Mouse (Mus musculus): ENCODE measurements around the gene Hao1. TPM values are rescaled to one million over a fixed set of nuclear protein-coding genes. Genes with fewer than 3 reads are reported as not detected.

The Hao1 gene
- polyA plus RNA-seq (2014; fragmentation: Illumina TruSeq; extraction: RNeasy Lipid Tissue Mini Kit (QIAGEN cat#74804); ENCODE audit: low read depth, low replicate concordance): not detected

DNA sequence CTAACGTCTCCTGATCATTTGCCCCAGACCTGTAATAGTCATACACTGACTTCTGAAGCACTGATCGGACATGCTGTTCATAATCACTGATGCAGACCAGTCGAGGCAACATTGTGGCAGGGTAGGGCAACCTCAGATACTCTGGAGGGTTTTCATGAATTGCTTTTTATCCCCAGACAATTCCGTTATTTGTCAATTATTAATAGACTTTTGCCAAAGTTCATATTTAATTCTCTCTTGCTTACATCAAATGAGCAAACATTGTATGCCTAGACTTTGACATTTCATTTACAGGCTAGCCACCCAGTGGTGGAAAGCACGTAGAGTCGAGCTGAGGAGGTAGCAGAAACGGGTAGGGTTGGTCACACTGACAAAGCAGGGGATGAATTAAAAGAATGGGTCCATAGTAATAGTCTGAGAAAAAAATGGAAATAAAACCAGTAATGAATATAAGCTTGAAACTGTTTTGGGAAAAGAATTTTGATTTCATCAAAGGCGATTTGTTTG lies at the start of gene Hao1:
Gene Hao1 (minus strand): TSS at position 148 of the 507 bp plus-strand sequence.

Other genes starting within 250 kb of the Hao1 start
- 37.6 TPM for gene Tmx4, start 89.8 kb upstream of the Hao1 start, polyA plus RNA-seq (2014; fragmentation: Illumina TruSeq; extraction: RNeasy Lipid Tissue Mini Kit (QIAGEN cat#74804); ENCODE audit: low read depth, low replicate concordance)
- gene Plcb1, start 231.7 kb upstream of the Hao1 start, polyA plus RNA-seq (2014; fragmentation: Illumina TruSeq; extraction: RNeasy Lipid Tissue Mini Kit (QIAGEN cat#74804); ENCODE audit: low read depth, low replicate concordance): 3.0 TPM

All from heart, adult 10 weeks (tissue).